Mouse (Mus musculus) regulatory T cell (primary cell): ENCODE data around the gene Ppp1cc.
"Not testable (repeated sequence)": the region's sequence is repeated elsewhere in the genome, so short reads cannot be mapped to it uniquely, and the experiment has no call there.

Experiments used
- in situ Hi-C: fragments of 300-600 bp; cut with MboI, MseI; formaldehyde crosslinking; loops from one replicate; pipeline ENCODE4 v1.15.1; 2025; ENCODE audit warnings: high pct_unique_total_duplicates

The Ppp1cc gene

GRCm38 (mm10) chr5:122212125-122212524 lies 54.0 kb downstream of the Ppp1cc start:
- in situ Hi-C loops, result no loop called here

- in situ Hi-C loops, result not testable (repeated sequence)
Observed at GRCm38 (mm10) chr5:122212820-122213219, 54.7 kb downstream of the Ppp1cc start.

GRCm38 (mm10) chr5:122213861-122214260 lies 55.8 kb downstream of the Ppp1cc start:
- in situ Hi-C loops, result no loop called here

- in situ Hi-C loops, result no loop called here
Observed at GRCm38 (mm10) chr5:122217636-122218035, 59.6 kb downstream of the Ppp1cc start.

GRCm38 (mm10) chr5:122218109-122218905 lies 60.2 kb downstream of the Ppp1cc start:
- in situ Hi-C loops, result no loop called here

GRCm38 (mm10) chr5:122218928-122219327 lies 60.9 kb downstream of the Ppp1cc start:
- in situ Hi-C loops, result no loop called here

GRCm38 (mm10) chr5:122219655-122220629 lies 61.9 kb downstream of the Ppp1cc start:
- in situ Hi-C loops, result loop anchor here (5.0 kb wide), 1 partner anchor 42 kb away; the partner anchor contains the start of gene Tctn1

GRCm38 (mm10) chr5:122221085-122221484 lies 63.0 kb downstream of the Ppp1cc start:
- in situ Hi-C loops, result loop anchor here (5.0 kb wide), 1 partner anchor 41 kb away; the partner anchor contains the start of gene Tctn1

- in situ Hi-C loops, result loop anchor here (5.0 kb wide), 1 partner anchor 38 kb away; the partner anchor contains the start of gene Tctn1
Observed at GRCm38 (mm10) chr5:122224291-122224690, 66.2 kb downstream of the Ppp1cc start.
